Mouse (Mus musculus): ENCODE results near the gene Ndrg4. TPM values are rescaled to one million over a fixed set of nuclear protein-coding genes. Genes with fewer than 3 reads are reported as not detected.
A peak's percentile ranks its signal among the peaks of the same experiment; 100 is the strongest.

The Ndrg4 gene
- total and polyA plus RNA-seq, 3 experiments: 1.6 to 2.1 (median 1.7) TPM

DNA sequence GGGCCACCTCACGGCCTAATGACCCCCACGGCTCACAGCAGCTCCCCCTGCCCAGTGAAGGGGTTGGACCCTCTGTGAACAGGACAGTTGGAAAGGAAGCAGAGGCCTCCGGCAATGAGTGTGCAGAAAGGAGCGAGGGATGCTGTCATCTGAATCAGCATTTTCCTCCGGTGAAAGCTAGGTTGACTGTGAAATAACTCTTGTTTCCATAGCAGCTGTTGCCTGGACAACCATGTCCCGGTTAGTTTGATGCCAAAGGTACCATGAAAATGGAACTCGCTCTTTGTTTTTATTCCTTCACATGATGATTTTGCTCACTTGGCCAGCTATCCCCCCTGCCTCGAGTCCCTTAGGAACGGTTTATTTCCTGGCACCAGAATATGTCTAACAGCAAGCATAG lies 23.5 kb downstream of the Ndrg4 start:
- Histone ChIP-seq H3K27ac (ENCODE audit: insufficient read depth, low read depth) (no peak overlapping the region), H3K4me2 (ENCODE audit: insufficient read depth, low read depth, poor library complexity, severe bottlenecking) (no peak overlapping the region), H3K79me2 (replicated peaks; ENCODE audit: control insufficient read depth, extremely low read depth, insufficient read depth, poor library complexity, severe bottlenecking) (no peaks in the 10 kb centered on the region), H3K9me3 (replicated peaks; ENCODE audit: low read length) (no peaks in the 10 kb centered on the region), H3K36me3 (replicated peaks in 1 of 2; ENCODE audit: control insufficient read depth in 1 of 2, insufficient read depth in 1 of 2, low read length in 1 of 2) (no peaks in the 10 kb centered on the region), H3K27me3 (replicated peaks) (peaks cover 49% of the 10 kb centered on the region), H3K9ac (ENCODE audit: insufficient read depth, low read depth) (no peak overlapping the region), H3K4me3 (replicated peaks in 1 of 3; ENCODE audit: low read depth in 2 of 3, low read length in 2 of 3, poor library complexity in 1 of 3) (no peak overlapping the region), H3K4me1 (ENCODE audit: control insufficient read depth in 1 of 2, insufficient read depth in 2 of 2) (peaks cover 7 to 29% of the 10 kb centered on the region in 2 experiments)
- dilution Hi-C loops (cut with MboI; ENCODE audit: extremely low pct_ligation_motif_present, extremely low pct_unique_long_range_greater_than_20kb, low sequenced_read_pairs): no loop called here
- TF ChIP-seq E2F4 (IDR thresholded peaks at IDR 0.05; ENCODE audit: insufficient replicate concordance, low read depth, low read length) (no peak), EP300 (IDR thresholded peaks at IDR 0.05; ENCODE audit: low read length) (no peak), POLR2A (IDR thresholded peaks at IDR 0.05; ENCODE audit: low read depth, low read length) (no peak), GABPA (IDR thresholded peaks at IDR 0.05; ENCODE audit: insufficient replicate concordance, low read depth, low read length) (no peak), MXI1 (IDR thresholded peaks at IDR 0.05; ENCODE audit: low read depth, low read length) (peak; percentile 56; the same call in 1 of the 2 replicates), NRF1 (IDR thresholded peaks at IDR 0.05; ENCODE audit: low read depth, low read length) (no peak), SMC3 (IDR thresholded peaks at IDR 0.05; ENCODE audit: low read depth, low read length) (no peak), CTCF (conservative IDR thresholded peaks at IDR 0.05 in 1 of 2, IDR thresholded peaks at IDR 0.05 in 1 of 2; ENCODE audit: low read depth in 2 of 2, low read length in 2 of 2) (no peak), MAFK (IDR thresholded peaks at IDR 0.05; ENCODE audit: insufficient replicate concordance, low read length) (peak; percentile 30; the same call in 1 of the 2 replicates), SIN3A (IDR thresholded peaks at IDR 0.05; ENCODE audit: low read length) (no peak), ZC3H11A (IDR thresholded peaks at IDR 0.05; ENCODE audit: low read depth, low read length) (no peak), ELF1 (IDR thresholded peaks at IDR 0.05; ENCODE audit: low read depth, low read length) (no peak), NELFE (IDR thresholded peaks at IDR 0.05; ENCODE audit: low read depth, low read length) (no peak)
- in situ Hi-C loops (cut with MboI; ENCODE audit: low pct_ligation_motif_present, low pct_unique_long_range_greater_than_20kb, low sequenced_read_pairs): no loop called here
- no peak for DNase-seq (ENCODE audit: extremely low read depth)

DNA sequence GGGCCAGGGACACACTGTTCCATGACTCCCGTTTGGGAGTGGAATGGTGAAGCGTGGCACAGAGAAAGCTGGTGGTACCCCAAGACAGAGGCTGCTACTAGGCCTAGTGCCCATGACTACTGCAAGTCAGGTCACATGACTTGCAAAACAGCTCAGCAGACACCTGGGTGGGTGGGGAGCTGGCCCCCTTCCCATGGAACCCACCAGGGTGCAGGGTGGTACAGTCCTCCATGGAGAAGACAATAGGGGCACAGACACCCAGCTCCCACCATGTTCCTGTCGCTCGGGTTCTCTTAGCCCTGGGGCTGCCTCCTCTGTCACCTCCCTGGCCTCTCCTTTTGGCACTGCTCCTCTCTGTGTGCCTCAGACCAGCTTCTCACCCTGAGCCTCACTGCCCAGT lies 25.0 kb downstream of the Ndrg4 start:
- in situ Hi-C loops (cut with MboI; ENCODE audit: low pct_ligation_motif_present, low pct_unique_long_range_greater_than_20kb, low sequenced_read_pairs): no loop called here
- Histone ChIP-seq H3K27me3 (replicated peaks) (peaks cover 51% of the 10 kb centered on the region), H3K9me3 (replicated peaks; ENCODE audit: low read length) (no peaks in the 10 kb centered on the region), H3K4me2 (ENCODE audit: insufficient read depth, low read depth, poor library complexity, severe bottlenecking) (no peak overlapping the region), H3K36me3 (replicated peaks in 1 of 2; ENCODE audit: control insufficient read depth in 1 of 2, insufficient read depth in 1 of 2, low read length in 1 of 2) (no peaks in the 10 kb centered on the region), H3K4me1 (ENCODE audit: control insufficient read depth in 1 of 2, insufficient read depth in 2 of 2) (peaks cover 7 to 29% of the 10 kb centered on the region in 2 experiments), H3K27ac (ENCODE audit: insufficient read depth, low read depth) (no peak overlapping the region), H3K79me2 (replicated peaks; ENCODE audit: control insufficient read depth, extremely low read depth, insufficient read depth, poor library complexity, severe bottlenecking) (no peaks in the 10 kb centered on the region), H3K4me3 (replicated peaks in 1 of 3; ENCODE audit: low read depth in 2 of 3, low read length in 2 of 3, poor library complexity in 1 of 3) (no peak overlapping the region), H3K9ac (ENCODE audit: insufficient read depth, low read depth) (no peak overlapping the region)
- no peak for TF ChIP-seq ELF1 (IDR thresholded peaks at IDR 0.05; ENCODE audit: low read depth, low read length)
- TF ChIP-seq IRF4 (IDR thresholded peaks at IDR 0.05; ENCODE audit: low read depth, low read length): no peak
- TF ChIP-seq USF1 (IDR thresholded peaks at IDR 0.05; ENCODE audit: low read depth, low read length): no peak; the same call in 1 of the 2 replicates
- TF ChIP-seq ZNF384 (IDR thresholded peaks at IDR 0.05; ENCODE audit: low read depth, low read length): no peak
- TF ChIP-seq POLR2AphosphoS2 (IDR thresholded peaks at IDR 0.05; ENCODE audit: low read depth, low read length): no peak
- no peak for TF ChIP-seq UBTF (IDR thresholded peaks at IDR 0.05; ENCODE audit: low read depth, low read length)
- no peak for TF ChIP-seq ETS1 (conservative IDR thresholded peaks at IDR 0.05; ENCODE audit: low read depth, low read length)
- no peak for TF ChIP-seq ZMIZ1 (IDR thresholded peaks at IDR 0.05; ENCODE audit: low read depth, low read length)
- TF ChIP-seq PAX5 (IDR thresholded peaks at IDR 0.05; ENCODE audit: low read length): no peak
- no peak for TF ChIP-seq ZKSCAN1 (IDR thresholded peaks at IDR 0.05; ENCODE audit: borderline replicate concordance, low read depth, low read length)
- no peak for TF ChIP-seq USF2 (conservative IDR thresholded peaks at IDR 0.05; ENCODE audit: low read depth, low read length)
- no peak for TF ChIP-seq TBP (conservative IDR thresholded peaks at IDR 0.05; ENCODE audit: low read depth, low read length)
- TF ChIP-seq JUN (IDR thresholded peaks at IDR 0.05; ENCODE audit: insufficient read depth, low read depth, low read length): no peak
- no peak for TF ChIP-seq JUND (conservative IDR thresholded peaks at IDR 0.05; ENCODE audit: low read depth, low read length)
- no peak for TF ChIP-seq BHLHE40 (IDR thresholded peaks at IDR 0.05; ENCODE audit: low read depth, low read length)
- dilution Hi-C loops (cut with MboI; ENCODE audit: extremely low pct_ligation_motif_present, extremely low pct_unique_long_range_greater_than_20kb, low sequenced_read_pairs): no loop called here
- no peak for DNase-seq (ENCODE audit: extremely low read depth)
